Mouse (Mus musculus) kidney, embryonic 15.5 days (tissue): ENCODE results near the gene Cd82. TPM values are rescaled to one million over a fixed set of nuclear protein-coding genes. Genes with fewer than 3 reads are reported as not detected.

Source experiments
- ATAC-seq: fragments of 200-750 bp; cut with Nextera tagmentation; replicated peaks from 2 replicates; pipeline ENCODE4 v1.8.0; 2017; ENCODE audit warnings: moderate TSS enrichment; ENCODE audit not compliant: low FRiP score
- H3K27ac ChIP-seq: fragments of 300-500 bp; sonication (generic); 2 replicates; pipeline ENCODE4 v1.5.1; 2015; ENCODE audit warnings: mild to moderate bottlenecking, inconsistent platforms
- H3K27me3 ChIP-seq: fragments of 300-500 bp; sonication (generic); 2 replicates; pipeline ENCODE4 v1.6.1; 2015; ENCODE audit warnings: inconsistent platforms
- H3K36me3 ChIP-seq: fragments of 300-500 bp; sonication (generic); 2 replicates; pipeline ENCODE4 v1.6.1; 2015; ENCODE audit warnings: inconsistent platforms
- H3K4me1 ChIP-seq: fragments of 300-500 bp; sonication (generic); 2 replicates; pipeline ENCODE4 v1.6.1; 2015; ENCODE audit warnings: inconsistent platforms
- H3K4me2 ChIP-seq: fragments of 300-500 bp; sonication (generic); 2 replicates; pipeline ENCODE4 v1.6.1; 2015; ENCODE audit warnings: moderate library complexity, mild to moderate bottlenecking, inconsistent platforms
- H3K4me3 ChIP-seq: fragments of 300-500 bp; sonication (generic); replicated peaks from 2 replicates; pipeline ENCODE4 v1.5.1; 2015; ENCODE audit warnings: mild to moderate bottlenecking, inconsistent platforms
- H3K9ac ChIP-seq: fragments of 300-500 bp; sonication (generic); 2 replicates; pipeline ENCODE4 v1.6.1; 2015; ENCODE audit warnings: mild to moderate bottlenecking, inconsistent platforms
- H3K9me3 ChIP-seq: fragments of 300-500 bp; sonication (generic); replicated peaks from 2 replicates; pipeline ENCODE4 v1.6.1; 2016; ENCODE audit warnings: inconsistent platforms
- WGBS: fragments of 180-500 bp; shearing (Covaris S2); methylation state at CpG from one replicate; pipeline ENCODE4 v1.1.7; 2015; ENCODE audit warnings: mixed read lengths; 5-methylcytosine and 5-hydroxymethylcytosine counted together
- polyA plus RNA-seq: library from polyadenylated mRNA; unstranded; fragments of >200 nt; fragmentation: Nextera tagmentation; extraction: Ambion mirVana; gene quantifications from 2 replicates; pipeline ENCODE4 v1.2.1, GENCODE M21; 2015

Gene Cd82
- polyA plus RNA-seq, 1 experiment from 2014 or later, result 47.8 TPM

DNA sequence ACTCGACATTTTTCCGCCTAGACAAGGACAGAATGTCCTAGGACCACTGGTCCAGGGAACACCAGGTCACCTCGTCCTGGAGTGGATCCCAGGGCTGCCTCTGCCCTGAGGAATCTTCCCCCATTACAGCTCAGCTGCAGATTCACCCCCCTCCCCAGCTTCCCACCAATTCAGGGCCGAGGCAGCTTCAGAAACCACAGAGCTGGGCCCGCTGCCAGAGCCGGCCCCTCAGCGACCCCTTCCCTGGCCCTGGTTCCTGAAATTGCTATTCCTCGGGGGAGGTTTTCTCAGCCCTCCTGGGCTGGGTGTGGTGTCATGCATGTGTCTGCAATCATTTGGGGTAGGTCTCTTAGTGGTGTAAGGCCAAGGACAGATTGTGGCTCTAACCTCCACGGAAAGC is 22.5 kb upstream of the Cd82 start:
- H3K27me3 ChIP-seq, result peaks cover 36% of the 10 kb centered on the region
- no peaks in the 10 kb centered on the region for H3K9me3 ChIP-seq
- H3K36me3 ChIP-seq, result no peaks in the 10 kb centered on the region
- H3K4me1 ChIP-seq, result peaks cover 6% of the 10 kb centered on the region; the same call in 1 of the 2 replicates
- H3K4me2 ChIP-seq, result no peak overlapping the region
- H3K27ac ChIP-seq, result no peak overlapping the region
- WGBS, result 40% methylated on average over 9 of the region's 9 CpGs
- H3K9ac ChIP-seq, result no peak overlapping the region
- no peak for ATAC-seq
- H3K4me3 ChIP-seq, result no peak overlapping the region

DNA sequence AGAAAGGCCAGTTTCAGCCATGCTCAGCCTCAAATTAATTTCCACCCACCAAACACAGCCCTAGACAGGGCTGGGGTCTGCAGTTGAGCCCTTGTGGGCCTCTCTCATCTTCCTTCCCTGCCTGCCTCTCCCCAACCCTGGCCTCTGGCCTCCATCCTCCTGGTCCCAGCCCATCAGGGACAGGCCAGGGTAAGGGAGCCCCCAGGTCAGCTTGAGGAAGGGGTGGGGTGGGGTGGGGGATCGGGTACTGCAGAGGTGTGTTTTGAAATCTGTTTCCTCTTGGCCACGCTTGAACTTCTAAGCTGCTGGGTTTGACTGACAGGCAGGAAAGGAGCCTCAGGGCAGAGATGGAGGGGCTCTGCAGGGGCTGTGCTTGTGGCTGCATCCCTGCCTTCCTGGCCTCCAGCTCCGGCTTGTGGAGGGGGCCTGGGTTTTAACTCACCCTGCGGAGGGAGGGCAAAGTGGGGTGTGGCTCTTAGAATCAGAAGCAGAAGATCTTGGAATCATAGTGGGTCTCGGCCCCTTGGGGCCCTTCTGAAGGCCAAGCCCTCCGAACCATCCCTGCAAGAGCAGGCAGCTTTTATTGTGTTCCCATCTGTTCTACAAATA is 19.2 kb upstream of the Cd82 start:
- no peak for ATAC-seq
- Histone ChIP-seq H3K27ac (no peak overlapping the region), H3K4me2 (no peak overlapping the region), H3K9ac (no peak overlapping the region), H3K27me3 (peaks cover 27% of the 10 kb centered on the region), H3K4me3 (no peak overlapping the region), H3K36me3 (no peaks in the 10 kb centered on the region), H3K4me1 (no peaks in the 10 kb centered on the region), H3K9me3 (no peaks in the 10 kb centered on the region)
- WGBS, result 52% methylated on average over 6 of the region's 6 CpGs

DNA sequence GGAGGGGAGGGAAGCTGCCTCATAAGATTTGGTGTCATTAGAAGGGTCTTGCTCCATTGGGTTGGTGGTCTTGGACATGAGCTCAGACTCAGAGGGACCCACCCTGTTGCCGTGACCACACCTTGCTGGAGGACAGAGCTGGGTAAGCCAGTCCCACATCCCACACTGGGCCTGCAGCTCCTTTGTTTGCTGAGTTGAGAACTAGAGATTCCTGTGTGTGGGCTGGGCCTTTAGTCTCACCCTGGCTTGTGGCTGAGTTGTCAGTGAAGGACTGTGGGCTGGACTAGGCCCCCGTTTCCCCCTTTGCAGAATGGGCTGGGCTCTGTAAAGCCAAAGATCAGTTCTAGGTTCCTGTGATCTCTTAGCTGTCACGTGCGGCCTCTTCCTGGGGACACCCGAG is 15.8 kb upstream of the Cd82 start:
- 73% methylated on average over 5 of the region's 5 CpGs for WGBS

DNA sequence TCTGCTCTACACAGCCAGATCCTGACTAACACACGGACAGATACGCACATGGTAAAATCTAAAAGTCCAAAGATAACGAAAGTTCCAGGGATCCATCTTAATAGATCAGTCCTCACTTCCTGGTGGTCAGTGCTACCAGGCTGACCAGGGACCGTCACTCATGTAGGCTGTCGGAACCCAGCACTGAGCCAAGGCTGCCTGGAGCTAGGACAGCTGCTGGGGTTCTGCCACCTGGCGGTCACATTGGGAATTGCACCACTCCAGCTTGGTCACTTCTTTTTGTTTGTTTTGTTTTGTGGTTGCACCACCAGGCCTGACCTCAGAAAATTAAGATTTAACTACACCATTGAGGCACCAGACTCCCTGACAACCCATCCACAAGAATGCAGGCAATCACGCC is 14.6 kb upstream of the Cd82 start:
- H3K9ac ChIP-seq, result no peak overlapping the region
- ATAC-seq, result no peak
- no peaks in the 10 kb centered on the region for H3K9me3 ChIP-seq
- H3K4me3 ChIP-seq, result no peak overlapping the region
- no peak overlapping the region for H3K4me2 ChIP-seq
- WGBS, result 49% methylated on average over 7 of the region's 7 CpGs
- no peaks in the 10 kb centered on the region for H3K36me3 ChIP-seq
- H3K27ac ChIP-seq, result no peak overlapping the region
- H3K4me1 ChIP-seq, result no peaks in the 10 kb centered on the region
- H3K27me3 ChIP-seq, result peaks cover 45% of the 10 kb centered on the region

More for the DNA sequence above, 15.8 kb upstream of the Cd82 start:
- no peak for ATAC-seq
- Histone ChIP-seq H3K27ac (no peak overlapping the region), H3K36me3 (no peaks in the 10 kb centered on the region), H3K9me3 (no peaks in the 10 kb centered on the region), H3K4me1 (no peaks in the 10 kb centered on the region), H3K4me2 (no peak overlapping the region), H3K9ac (no peak overlapping the region), H3K4me3 (no peak overlapping the region), H3K27me3 (peaks cover 53% of the 10 kb centered on the region)

DNA sequence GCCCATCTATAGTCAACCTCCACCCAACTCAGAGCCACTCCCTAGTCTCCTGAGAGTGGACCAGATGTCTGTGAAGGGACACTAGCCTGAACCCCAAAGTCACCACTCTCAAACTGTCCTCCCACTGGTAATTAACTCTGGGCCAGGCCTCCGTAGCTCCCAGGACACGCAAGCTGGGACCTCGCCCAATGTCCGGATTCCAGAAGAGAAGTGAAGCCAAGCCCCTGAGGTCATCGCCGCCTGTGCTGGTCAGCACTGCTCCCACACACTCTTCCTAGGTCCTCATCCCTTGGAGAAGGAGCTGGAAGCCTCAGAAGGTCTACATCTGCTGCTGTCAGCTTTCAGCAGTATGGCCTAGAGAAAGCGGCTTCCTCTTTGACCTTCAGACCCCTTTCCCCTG is 13.5 kb upstream of the Cd82 start:
- no peak overlapping the region for H3K9ac ChIP-seq
- H3K36me3 ChIP-seq, result no peaks in the 10 kb centered on the region
- no peaks in the 10 kb centered on the region for H3K4me1 ChIP-seq
- no peaks in the 10 kb centered on the region for H3K9me3 ChIP-seq
- H3K4me3 ChIP-seq, result no peak overlapping the region
- no peak overlapping the region for H3K4me2 ChIP-seq
- peaks cover 42% of the 10 kb centered on the region for H3K27me3 ChIP-seq
- no peak for ATAC-seq
- no peak overlapping the region for H3K27ac ChIP-seq
- 62% methylated on average over 7 of the region's 7 CpGs for WGBS

DNA sequence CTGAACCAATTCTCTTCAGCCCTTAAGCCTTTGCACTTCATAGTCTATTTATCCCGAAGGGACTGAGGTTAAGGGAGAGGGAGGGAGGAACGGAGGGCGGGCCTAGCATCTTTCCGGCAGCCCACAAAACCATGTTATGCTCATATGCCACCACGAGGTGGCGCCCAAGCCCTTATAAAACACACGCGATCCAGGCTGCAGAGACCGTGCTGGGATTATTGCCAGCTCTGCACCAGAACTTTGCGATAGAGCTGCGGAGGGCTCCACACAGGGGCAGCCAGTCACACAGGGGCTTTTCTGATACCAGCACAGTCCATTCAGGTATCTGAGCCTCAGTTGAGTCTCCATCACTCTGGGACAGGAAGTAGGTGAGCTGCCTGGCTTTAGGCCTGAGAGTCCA is 12.1 kb upstream of the Cd82 start:
- Histone ChIP-seq H3K27ac (no peak overlapping the region), H3K27me3 (peaks cover 40% of the 10 kb centered on the region), H3K9me3 (no peaks in the 10 kb centered on the region), H3K4me2 (no peak overlapping the region), H3K4me1 (peaks cover 12% of the 10 kb centered on the region), H3K9ac (no peak overlapping the region), H3K4me3 (no peak overlapping the region), H3K36me3 (no peaks in the 10 kb centered on the region)
- no peak; the same call in 1 of the 2 replicates for ATAC-seq
- whole genome bisulfite sequencing, result under 1% methylated on average over 11 of the region's 11 CpGs

DNA sequence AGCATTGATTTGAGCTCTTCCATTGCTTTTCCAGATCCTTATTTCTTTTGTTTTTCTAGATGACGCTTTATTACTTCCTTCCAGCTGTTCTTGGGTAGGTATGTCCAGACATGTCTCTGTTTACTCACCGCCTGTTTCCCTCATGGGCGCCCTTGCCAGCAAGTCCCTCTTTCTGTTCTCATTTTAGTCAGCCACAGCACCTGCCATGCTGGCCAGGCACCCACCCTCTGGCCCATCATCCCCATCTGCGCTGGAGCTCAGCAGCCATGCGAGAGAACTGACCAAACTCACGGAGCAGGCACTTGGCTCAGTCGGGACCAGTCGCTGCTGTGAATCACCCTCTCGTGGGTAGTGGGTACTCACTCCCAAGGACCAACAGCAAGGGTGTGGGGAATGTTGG is 11.0 kb upstream of the Cd82 start:
- Histone ChIP-seq H3K4me1 (peaks cover 15% of the 10 kb centered on the region), H3K9me3 (no peaks in the 10 kb centered on the region), H3K4me3 (no peak overlapping the region), H3K27ac (no peak overlapping the region), H3K9ac (no peak overlapping the region), H3K4me2 (no peak overlapping the region), H3K36me3 (no peaks in the 10 kb centered on the region), H3K27me3 (peaks cover 51% of the 10 kb centered on the region)
- ATAC-seq, result no peak
- 84% methylated on average over 9 of the region's 9 CpGs for WGBS

DNA sequence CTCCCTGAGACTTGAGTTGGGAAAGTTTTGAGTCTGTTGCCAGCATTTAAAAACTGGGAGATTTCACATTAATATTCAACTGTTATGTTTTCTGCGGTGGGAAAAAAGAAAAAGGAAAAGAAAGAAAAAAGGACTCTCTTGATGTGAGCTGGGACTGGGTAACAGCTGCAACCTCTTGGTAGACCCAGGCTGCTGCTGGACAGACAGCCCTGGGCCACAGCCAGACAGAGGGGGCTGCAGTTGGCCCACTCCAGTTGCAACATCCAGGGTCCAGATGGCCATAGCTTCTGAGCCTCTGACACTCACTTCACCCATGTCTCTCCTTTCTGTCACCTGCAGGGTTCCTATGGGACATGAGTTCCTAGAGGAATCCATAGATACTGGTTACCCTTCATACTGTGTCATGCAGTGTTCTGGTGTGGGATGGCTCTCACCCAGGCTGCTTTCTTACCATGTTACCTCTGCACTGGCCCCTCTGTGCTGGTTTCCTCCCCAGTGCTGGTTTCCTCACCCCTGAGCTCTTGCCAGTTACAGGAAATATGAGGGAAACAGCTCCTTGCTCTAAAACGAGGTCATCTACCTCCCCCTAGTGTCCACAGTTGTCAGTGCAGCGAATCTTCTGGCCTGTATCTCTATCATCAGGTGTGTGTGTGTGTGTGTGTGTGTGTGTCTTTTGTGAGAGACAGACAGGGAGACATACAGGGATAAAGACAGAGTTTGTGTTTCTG is 8.1 kb upstream of the Cd82 start:
- no peaks in the 10 kb centered on the region for H3K36me3 ChIP-seq
- H3K27ac ChIP-seq, result peak overlapping the region; percentile 38
- H3K4me3 ChIP-seq, result no peak overlapping the region
- 0 out of 2 replicates have a peak, but pooled peaks have one; percentile 25 for ATAC-seq
- H3K9ac ChIP-seq, result no peak overlapping the region
- peak overlapping the region; percentile 70 for H3K4me2 ChIP-seq
- peaks cover 43% of the 10 kb centered on the region for H3K27me3 ChIP-seq
- no peaks in the 10 kb centered on the region for H3K9me3 ChIP-seq
- 20% methylated on average over 3 of the region's 3 CpGs for WGBS
- H3K4me1 ChIP-seq, result peaks cover 15% of the 10 kb centered on the region

DNA sequence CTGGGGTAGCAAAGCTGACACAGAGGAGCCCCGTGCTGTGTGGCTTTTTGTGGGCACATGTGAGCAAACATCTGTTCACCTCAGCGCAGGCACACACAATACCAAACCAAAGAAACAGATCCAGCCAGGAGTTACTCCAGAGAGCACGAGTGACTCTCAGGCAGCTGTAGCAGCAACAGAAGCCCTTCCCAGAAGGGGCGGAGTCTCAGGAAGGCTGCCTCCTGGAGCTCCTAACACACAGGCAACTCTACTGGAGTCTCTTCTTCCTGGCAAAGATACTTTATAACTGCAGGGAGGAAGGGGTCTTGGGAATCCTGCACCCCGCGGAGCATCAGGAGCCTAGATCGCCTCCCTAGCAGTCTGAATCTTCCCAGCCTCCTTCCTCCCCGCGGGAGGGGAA is 7.2 kb upstream of the Cd82 start:
- 2% methylated on average over 9 of the region's 9 CpGs for WGBS
- peak overlapping the region; percentile 27; the same call in 1 of the 2 replicates for H3K9ac ChIP-seq
- no peaks in the 10 kb centered on the region for H3K9me3 ChIP-seq
- peak overlapping the region; percentile 36 for H3K4me3 ChIP-seq
- H3K27me3 ChIP-seq, result peaks cover 34% of the 10 kb centered on the region
- ATAC-seq, result peak; percentile 64; the same call in 1 of the 2 replicates
- H3K27ac ChIP-seq, result peak overlapping the region; percentile 38; the same call in 1 of the 2 replicates
- H3K36me3 ChIP-seq, result no peaks in the 10 kb centered on the region
- peaks cover 15% of the 10 kb centered on the region for H3K4me1 ChIP-seq
- H3K4me2 ChIP-seq, result peak overlapping the region; percentile 70

DNA sequence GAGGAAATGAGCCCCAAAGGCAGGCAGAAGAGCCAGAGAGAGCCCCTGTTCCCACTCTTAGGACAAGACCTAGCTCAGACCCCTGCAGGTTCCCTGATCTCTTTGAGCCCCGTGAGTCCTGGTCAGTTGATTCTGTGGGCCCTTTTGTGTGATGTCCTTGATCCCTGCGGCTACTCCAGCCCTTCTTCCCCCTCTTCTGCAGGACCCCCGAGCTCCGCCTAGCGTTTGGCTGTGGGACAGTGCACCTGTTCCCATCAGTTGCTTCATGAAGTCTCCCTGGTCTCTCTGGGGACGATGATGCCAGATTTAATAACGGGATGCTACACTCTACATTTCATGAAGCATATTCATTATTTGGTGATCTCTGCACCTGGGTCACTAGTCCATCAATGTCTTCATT is 6.2 kb upstream of the Cd82 start:
- Histone ChIP-seq H3K9ac (no peak overlapping the region), H3K9me3 (no peaks in the 10 kb centered on the region), H3K4me2 (no peak overlapping the region), H3K4me3 (no peak overlapping the region), H3K4me1 (peaks cover 15% of the 10 kb centered on the region), H3K36me3 (no peaks in the 10 kb centered on the region), H3K27me3 (peaks cover 26% of the 10 kb centered on the region), H3K27ac (no peak overlapping the region)
- no peak for ATAC-seq
- WGBS, result 13% methylated on average over 7 of the region's 7 CpGs

DNA sequence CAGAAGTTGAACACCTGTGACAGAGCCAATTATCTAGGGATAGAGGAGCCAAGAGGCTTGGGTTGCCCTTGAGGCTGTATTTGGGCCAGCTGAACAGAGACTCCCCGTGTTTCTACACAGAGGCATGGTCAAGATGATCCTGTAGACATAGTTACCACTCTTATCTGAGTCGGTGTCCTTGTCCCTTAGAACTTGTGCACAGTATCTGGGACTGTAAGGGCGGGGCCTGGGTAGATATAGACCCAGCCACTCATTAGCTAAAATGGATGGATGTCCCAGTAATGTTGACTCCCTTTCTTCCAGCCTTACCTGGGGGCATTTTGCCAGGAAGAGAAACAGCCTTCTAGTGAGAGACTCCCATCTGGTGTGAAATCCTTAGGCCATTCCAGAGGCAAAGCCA is 3.4 kb upstream of the Cd82 start:
- no peak for ATAC-seq
- no peak overlapping the region for H3K27ac ChIP-seq
- H3K4me1 ChIP-seq, result peaks cover 34% of the 10 kb centered on the region
- no peak overlapping the region for H3K9ac ChIP-seq
- H3K9me3 ChIP-seq, result no peaks in the 10 kb centered on the region
- H3K27me3 ChIP-seq, result peaks cover 21% of the 10 kb centered on the region; the same call in 1 of the 2 replicates
- 84% methylated on average over 3 of the region's 3 CpGs for WGBS
- no peak overlapping the region for H3K4me2 ChIP-seq
- no peaks in the 10 kb centered on the region for H3K36me3 ChIP-seq
- H3K4me3 ChIP-seq, result no peak overlapping the region

DNA sequence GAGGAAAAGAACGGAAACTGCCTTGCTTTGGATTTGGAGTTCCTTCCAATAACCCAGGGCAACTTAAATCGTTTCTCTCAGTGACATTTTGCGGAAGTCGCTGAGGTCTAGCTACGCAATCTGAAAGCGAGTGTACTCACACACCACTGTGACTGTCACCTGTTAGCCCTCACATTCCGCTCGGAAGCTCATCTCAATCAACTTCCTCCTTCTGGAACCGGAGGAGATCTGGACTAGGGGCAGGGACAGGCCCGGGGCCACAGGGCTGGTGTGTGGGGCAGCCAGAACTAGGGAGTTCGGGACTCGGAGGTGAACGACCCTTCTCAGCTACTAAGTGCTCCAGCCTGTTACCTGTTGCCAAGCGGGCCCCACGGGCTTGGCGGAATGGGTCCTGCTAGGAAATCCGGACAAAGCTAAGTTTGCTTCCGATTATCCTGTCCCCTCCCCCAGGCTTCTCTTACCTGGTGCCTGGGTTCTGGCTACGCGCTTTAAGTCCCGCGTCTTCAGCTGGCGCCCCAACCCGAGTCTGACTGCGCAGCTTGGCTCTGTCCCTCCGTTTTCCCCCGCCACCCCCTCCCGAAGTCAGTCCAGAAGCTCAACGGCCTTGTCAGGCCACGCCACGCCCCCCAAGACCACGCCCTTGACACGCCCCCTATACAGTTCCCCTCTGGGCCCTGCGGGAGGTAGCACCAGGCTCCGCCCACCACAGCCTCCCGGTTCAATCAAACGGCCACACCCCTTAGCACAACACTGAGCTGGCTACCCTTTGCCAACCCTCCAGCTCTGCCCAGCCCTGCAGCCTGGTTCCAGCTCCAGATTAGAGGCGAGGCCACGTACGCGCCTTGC is 848 bp downstream of the Cd82 start:
- Histone ChIP-seq H3K9me3 (no peaks in the 10 kb centered on the region), H3K27ac (peak overlapping the region; percentile 90), H3K4me2 (peak overlapping the region; percentile 87), H3K4me1 (peaks cover 57% of the 10 kb centered on the region), H3K9ac (peak overlapping the region; percentile 63), H3K4me3 (peak overlapping the region; percentile 60), H3K27me3 (peaks cover 4% of the 10 kb centered on the region; the same call in 1 of the 2 replicates), H3K36me3 (no peaks in the 10 kb centered on the region)
- ATAC-seq, result peak; percentile 95
- 1% methylated on average over 41 of the region's 41 CpGs for WGBS
